In genomic region chr11:55468012-55468411, GRCm38 (mm10) we compare ENCODE assay signal across 8 mouse cellular contexts. TPM values are rescaled to one million over a fixed set of nuclear protein-coding genes. Genes with fewer than 3 reads are reported as not detected.
DNase-seq lines count a peak whose midpoint lies in the region; ATAC-seq lines count a peak whose summit lies in the region.

No protein-coding gene starts in this region.

- peak overlapping the region; percentile 60 for H3K4me3 ChIP-seq in lung, embryonic 16.5 days (ENCODE audit: low read length)

- ATAC-seq in lung, embryonic 16.5 days (ENCODE audit: low read depth) = no peak

- peak overlapping the region; percentile 85 for H3K4me2 ChIP-seq in lung, embryonic 16.5 days (ENCODE audit: low read depth, low read length)

- WGBS in lung, embryonic 16.5 days = 67% methylated on average over 10 of the region's 10 CpGs

- peak overlapping the region; percentile 95 for H3K27ac ChIP-seq in lung, embryonic 16.5 days (ENCODE audit: low read length)

- H3K9me3 ChIP-seq in lung, embryonic 16.5 days (ENCODE audit: control insufficient read depth, low read length) = no peaks in the 10 kb centered on the region

- peaks cover 2% of the 10 kb centered on the region; the same call in 1 of the 2 replicates for H3K36me3 ChIP-seq in lung, embryonic 16.5 days (ENCODE audit: control insufficient read depth, insufficient read depth, low read length)

- H3K9ac ChIP-seq in lung, embryonic 16.5 days (ENCODE audit: low read length) = peak overlapping the region; percentile 79

- H3K4me1 ChIP-seq in lung, embryonic 16.5 days (replicated peaks; ENCODE audit: control insufficient read depth, insufficient read depth, low read length) = peaks cover 16% of the 10 kb centered on the region

- peak; percentile 56 for DNase-seq in urinary bladder, postnatal 14 days (ENCODE audit: low spot score)
- DNase-seq in urinary bladder, adult 2 months (ENCODE audit: low spot score) = no peak
- DNase-seq in heart, adult 11 months = peak; percentile 97
- peak; percentile 93 for DNase-seq in kidney, adult 11 months
- DNase-seq in yolk sac, embryonic 10.5 days (ENCODE audit: low spot score) = peak; percentile 56
- no peak for DNase-seq in right cerebral cortex, postnatal 25 days
- DNase-seq in spleen, adult 18-20 months = no peak

- no peaks in the 10 kb centered on the region for H3K27me3 ChIP-seq in lung, embryonic 16.5 days (ENCODE audit: control insufficient read depth, insufficient read depth, low read depth, low read length)

RNA-seq across cellular contexts. Expression of gene G3bp1, which starts 1.5 kb away (rescaled TPM):
- polyA plus RNA-seq in urinary bladder, adult 2 months (2012; rRNA removed) = 41.6 and 41.8 TPM in 2 replicates
- polyA plus RNA-seq in lung, embryonic 16.5 days (2015; fragmentation: Nextera tagmentation; extraction: Ambion mirVana) = 141 and 152 TPM in 2 replicates

RNA-seq across cellular contexts. Expression of gene Atox1, which starts 7.0 kb away (rescaled TPM):
- polyA plus RNA-seq in urinary bladder, adult 2 months (2012; rRNA removed) = 382 and 536 TPM in 2 replicates
- 581 and 600 TPM in 2 replicates for polyA plus RNA-seq in lung, embryonic 16.5 days (2015; fragmentation: Nextera tagmentation; extraction: Ambion mirVana)

RNA-seq across cellular contexts. Expression of gene Sparc, which starts 45.0 kb away (rescaled TPM):
- 3,106 and 3,504 TPM in 2 replicates for polyA plus RNA-seq in urinary bladder, adult 2 months (2012; rRNA removed)
- 2,256 and 2,274 TPM in 2 replicates for polyA plus RNA-seq in lung, embryonic 16.5 days (2015; fragmentation: Nextera tagmentation; extraction: Ambion mirVana)

Comparison
In these comparisons a context has a peak if more than half of its experiments do, and no peak if none do; other contexts are left out.
1. DNase-seq: peak in urinary bladder, postnatal 14 days (single experiment), heart, adult 11 months (single experiment), kidney, adult 11 months (single experiment) and yolk sac, embryonic 10.5 days (single experiment); none in urinary bladder, adult 2 months (single experiment), right cerebral cortex, postnatal 25 days (single experiment) and spleen, adult 18-20 months (0 of 2).